Mouse (Mus musculus) cerebellum, postnatal 4 days (tissue): Measurements from ENCODE around the gene Fsip1.
"Not testable (repeated sequence)": the region's sequence is repeated elsewhere in the genome, so short reads cannot be mapped to it uniquely, and the experiment has no call there.

ENCODE experiments used
- DNase-seq, 2 experiments: peaks; one replicate each; pipeline ENCODE4 v3.0.0; 2022; ENCODE audit warnings: low spot score in 2 of 2, mixed read lengths in 1 of 2

Gene Fsip1

GRCm38 (mm10) chr2:118179472-118179871 is 77.3 kb downstream of the Fsip1 start:
- DNase-seq = no peak

- no peak for DNase-seq
These were observed 82.0 kb downstream of the Fsip1 start for GRCm38 (mm10) chr2:118174558-118175383.

- no peak for DNase-seq
These were observed 88.5 kb downstream of the Fsip1 start for GRCm38 (mm10) chr2:118168225-118168624.

GRCm38 (mm10) chr2:118167731-118168130 is 89.0 kb downstream of the Fsip1 start:
- DNase-seq = no peak

GRCm38 (mm10) chr2:118165691-118166090 is 91.1 kb downstream of the Fsip1 start:
- no peak for DNase-seq

GRCm38 (mm10) chr2:118164137-118164536 is 92.6 kb downstream of the Fsip1 start:
- DNase-seq = no peak

- no peak for DNase-seq
These were observed 94.3 kb downstream of the Fsip1 start for GRCm38 (mm10) chr2:118162486-118162885.

GRCm38 (mm10) chr2:118160991-118161390 is 95.8 kb downstream of the Fsip1 start:
- no peak for DNase-seq

GRCm38 (mm10) chr2:118160547-118160946 is 96.2 kb downstream of the Fsip1 start:
- no peak for DNase-seq

GRCm38 (mm10) chr2:118159126-118159525 is 97.6 kb downstream of the Fsip1 start:
- no peak for DNase-seq

- no peak for DNase-seq
These were observed 98.7 kb downstream of the Fsip1 start for GRCm38 (mm10) chr2:118158095-118158494.

GRCm38 (mm10) chr2:118149855-118150563 is 106.8 kb downstream of the Fsip1 start:
- DNase-seq = peak in 1 of 2 experiments; percentile 78

GRCm38 (mm10) chr2:118148321-118149142 is 108.2 kb downstream of the Fsip1 start:
- no peak for DNase-seq

- not testable (repeated sequence) for DNase-seq
These were observed 109.0 kb downstream of the Fsip1 start for GRCm38 (mm10) chr2:118147749-118148148.

- no peak for DNase-seq
These were observed 115.1 kb downstream of the Fsip1 start for GRCm38 (mm10) chr2:118141651-118142050.

GRCm38 (mm10) chr2:118139261-118139660 is 117.5 kb downstream of the Fsip1 start:
- DNase-seq = no peak

- DNase-seq = no peak
These were observed 119.0 kb downstream of the Fsip1 start for GRCm38 (mm10) chr2:118137776-118138175.

- DNase-seq = no peak
These were observed 119.7 kb downstream of the Fsip1 start for GRCm38 (mm10) chr2:118137071-118137470.

- DNase-seq = no peak
These were observed 128.5 kb downstream of the Fsip1 start for GRCm38 (mm10) chr2:118128313-118128712.

GRCm38 (mm10) chr2:118127516-118128288 is 129.1 kb downstream of the Fsip1 start:
- DNase-seq = no peak

GRCm38 (mm10) chr2:118125943-118126470 is 130.8 kb downstream of the Fsip1 start:
- no peak for DNase-seq
